Mouse (Mus musculus): ENCODE results near the gene Rpe. TPM values are rescaled to one million over a fixed set of nuclear protein-coding genes. Genes with fewer than 3 reads are reported as not detected.

Rpe gene
- polyA plus RNA-seq (2014; fragmentation: Nextera tagmentation; extraction: Ambion mirVana) = 27.5 and 30.1 TPM in 2 replicates

DNA sequence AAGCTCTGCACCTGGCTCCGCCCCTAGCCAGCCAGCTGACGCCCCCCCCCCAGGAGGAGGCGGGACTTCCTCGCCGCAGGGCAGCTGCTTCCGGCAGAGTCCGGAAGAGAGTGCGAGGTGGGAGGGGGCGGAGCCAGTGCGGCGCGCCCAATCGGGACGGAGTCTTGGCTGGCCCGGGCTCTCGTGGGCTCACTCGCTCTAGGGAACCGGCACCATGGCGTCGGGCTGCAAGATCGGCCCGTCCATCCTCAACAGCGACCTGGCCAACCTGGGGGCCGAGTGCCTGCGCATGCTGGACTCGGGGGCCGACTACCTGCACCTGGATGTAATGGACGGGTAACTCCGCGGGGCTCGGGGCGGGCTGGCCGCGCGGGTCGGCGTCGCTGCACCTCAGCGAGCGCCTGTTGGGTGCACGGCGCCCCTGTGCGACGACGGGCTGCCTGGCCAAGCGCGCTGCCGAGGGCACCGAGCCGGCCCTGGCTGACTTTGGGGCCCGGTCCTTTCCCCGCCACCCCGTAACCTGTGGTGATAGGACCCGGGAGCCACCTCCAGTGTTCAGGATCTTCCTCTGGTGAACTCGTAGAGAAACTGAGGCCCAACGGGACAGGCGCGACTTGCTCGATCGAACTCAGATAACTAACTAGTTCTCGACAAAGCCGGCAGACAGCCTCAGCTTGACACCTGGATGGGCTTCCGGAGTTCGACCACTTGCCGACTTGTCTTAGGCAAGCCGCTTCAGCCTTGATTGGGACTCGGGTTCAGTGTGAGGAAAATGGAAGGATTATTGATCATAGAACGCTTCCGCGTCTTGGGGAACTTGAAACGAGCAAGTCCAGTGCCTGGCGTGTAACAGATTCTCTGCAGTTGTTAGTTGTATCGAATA is at the start of gene Rpe:
Gene Rpe, plus strand, starts transcription at position 139 of the 883 bp plus-strand sequence.
- H3K9me3 ChIP-seq (ENCODE audit: control insufficient read depth, low read length) = no peaks in the 10 kb centered on the region
- peak within 1 kb of the TSS; percentile 89 for H3K9ac ChIP-seq (ENCODE audit: low read length)
- peaks cover 6 to 13% of the 10 kb centered on the region in 2 experiments for H3K4me1 ChIP-seq (ENCODE audit: control insufficient read depth in 2 of 2, insufficient read depth in 2 of 2, low read length in 2 of 2)
- WGBS = under 1% methylated on average over 73 of the region's 73 CpGs
- ATAC-seq (ENCODE audit: insufficient number of reproducible peaks, insufficient read depth, low FRiP score, low read depth) = peak; percentile 99
- H3K27ac ChIP-seq (replicated peaks in 1 of 2; ENCODE audit: control insufficient read depth in 1 of 2, insufficient read depth in 1 of 2, low read depth in 2 of 2, low read length in 2 of 2) = peak within 1 kb of the TSS; percentile 43 to 77
- H3K36me3 ChIP-seq (ENCODE audit: control insufficient read depth, insufficient read depth, low read length) = no peaks in the 10 kb centered on the region
- no peaks in the 10 kb centered on the region for H3K27me3 ChIP-seq (ENCODE audit: control insufficient read depth, insufficient read depth, low read length)
- peak within 1 kb of the TSS; percentile 75 to 89 for H3K4me3 ChIP-seq (ENCODE audit: control insufficient read depth in 1 of 2, insufficient read depth in 1 of 2, low read depth in 1 of 2, low read length in 2 of 2)
- H3K4me2 ChIP-seq (ENCODE audit: low read length) = peak within 1 kb of the TSS; percentile 68

DNA sequence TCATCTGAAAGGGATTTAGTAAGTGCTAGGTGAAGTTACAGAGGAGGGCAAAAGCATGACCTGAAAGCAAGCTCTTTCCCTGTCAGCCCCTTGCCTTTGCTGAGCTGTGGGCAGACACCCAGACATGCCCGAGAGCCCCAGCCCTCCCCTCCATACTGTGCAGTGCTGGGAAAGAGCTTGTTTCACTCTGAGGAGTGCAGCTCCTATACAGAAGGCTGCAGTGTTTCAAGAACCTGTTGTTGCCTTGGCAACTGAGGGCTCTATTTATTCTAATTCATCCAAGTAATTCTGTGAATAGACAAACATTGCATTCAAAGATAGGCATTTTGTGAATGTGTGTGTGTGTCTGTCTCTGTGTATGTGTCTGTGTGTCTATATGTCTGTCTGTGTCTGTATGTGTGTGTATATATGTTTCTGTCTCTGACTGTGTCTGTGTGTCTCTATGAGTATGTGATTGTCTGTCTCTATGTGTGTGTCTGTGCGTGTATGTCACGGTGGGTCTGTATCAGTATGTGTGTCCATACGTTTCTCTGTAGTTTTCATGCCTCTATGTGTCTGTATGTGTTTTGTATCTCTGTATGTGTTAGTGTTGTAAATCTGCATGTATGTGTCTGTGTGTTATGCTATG is 45.4 kb upstream of the Rpe start:
- no peak for ATAC-seq (ENCODE audit: insufficient number of reproducible peaks, insufficient read depth, low FRiP score, low read depth)
- Histone ChIP-seq H3K4me2 (ENCODE audit: low read length) (no peak overlapping the region), H3K27ac (replicated peaks in 1 of 2; ENCODE audit: control insufficient read depth in 1 of 2, insufficient read depth in 1 of 2, low read depth in 2 of 2, low read length in 2 of 2) (no peak overlapping the region), H3K4me3 (ENCODE audit: control insufficient read depth in 1 of 2, insufficient read depth in 1 of 2, low read depth in 1 of 2, low read length in 2 of 2) (no peak overlapping the region), H3K9ac (ENCODE audit: low read length) (no peak overlapping the region), H3K36me3 (ENCODE audit: control insufficient read depth, insufficient read depth, low read length) (no peaks in the 10 kb centered on the region), H3K27me3 (ENCODE audit: control insufficient read depth, insufficient read depth, low read length) (no peaks in the 10 kb centered on the region; the same call in 1 of the 2 replicates), H3K4me1 (ENCODE audit: control insufficient read depth in 2 of 2, insufficient read depth in 2 of 2, low read length in 2 of 2) (no peaks in the 10 kb centered on the region), H3K9me3 (ENCODE audit: control insufficient read depth, low read length) (no peaks in the 10 kb centered on the region)
- WGBS = 52% methylated on average over 4 of the region's 4 CpGs

DNA sequence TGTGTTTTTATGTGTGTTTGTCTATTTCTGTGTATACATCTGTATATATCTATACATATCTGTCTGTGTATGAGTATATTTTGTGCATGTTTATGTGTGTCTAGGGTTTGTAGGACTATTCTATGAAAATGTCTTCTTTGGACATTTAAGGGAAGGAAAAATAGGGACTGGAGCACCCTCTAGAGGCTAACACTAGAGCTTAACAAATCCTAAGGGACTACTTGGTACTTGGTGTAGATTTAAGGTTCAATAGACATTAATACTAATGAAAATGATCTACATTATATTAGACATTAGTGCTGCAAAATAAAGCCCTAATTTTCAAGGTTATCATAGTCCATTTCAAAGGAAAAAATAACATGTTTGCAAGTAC is 44.9 kb upstream of the Rpe start:
- H3K9me3 ChIP-seq (ENCODE audit: control insufficient read depth, low read length) = no peaks in the 10 kb centered on the region
- H3K27ac ChIP-seq (replicated peaks in 1 of 2; ENCODE audit: control insufficient read depth in 1 of 2, insufficient read depth in 1 of 2, low read depth in 2 of 2, low read length in 2 of 2) = no peak overlapping the region
- no peak for ATAC-seq (ENCODE audit: insufficient number of reproducible peaks, insufficient read depth, low FRiP score, low read depth)
- no peak overlapping the region for H3K9ac ChIP-seq (ENCODE audit: low read length)
- no peak overlapping the region for H3K4me3 ChIP-seq (ENCODE audit: control insufficient read depth in 1 of 2, insufficient read depth in 1 of 2, low read depth in 1 of 2, low read length in 2 of 2)
- no peaks in the 10 kb centered on the region; the same call in 1 of the 2 replicates for H3K27me3 ChIP-seq (ENCODE audit: control insufficient read depth, insufficient read depth, low read length)
- H3K4me2 ChIP-seq (ENCODE audit: low read length) = no peak overlapping the region
- no peaks in the 10 kb centered on the region for H3K4me1 ChIP-seq (ENCODE audit: control insufficient read depth in 2 of 2, insufficient read depth in 2 of 2, low read length in 2 of 2)
- no peaks in the 10 kb centered on the region for H3K36me3 ChIP-seq (ENCODE audit: control insufficient read depth, insufficient read depth, low read length)

DNA sequence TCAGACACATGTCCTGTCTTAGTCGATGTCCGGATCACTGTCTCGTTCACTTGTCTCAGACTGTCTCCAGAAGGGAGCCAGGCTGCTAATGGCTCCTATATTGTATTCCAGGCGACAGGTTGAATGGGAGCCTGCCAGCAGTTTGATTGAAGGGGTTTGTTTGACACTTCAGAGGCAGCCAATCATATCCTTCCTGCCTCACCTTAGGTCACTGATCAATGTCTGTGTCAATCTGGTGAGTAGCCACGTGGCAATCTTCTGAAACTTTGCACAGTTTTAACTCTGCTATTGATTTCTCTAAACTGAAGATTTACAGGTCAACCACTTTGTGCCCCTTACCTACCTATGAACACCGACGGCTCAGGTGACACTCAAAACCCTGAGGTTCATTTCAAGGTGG is 29.2 kb upstream of the Rpe start:
- H3K27me3 ChIP-seq (ENCODE audit: control insufficient read depth, insufficient read depth, low read length) = no peaks in the 10 kb centered on the region
- H3K4me2 ChIP-seq (ENCODE audit: low read length) = no peak overlapping the region
- WGBS = 67% methylated on average over 7 of the region's 7 CpGs
- no peaks in the 10 kb centered on the region for H3K4me1 ChIP-seq (ENCODE audit: control insufficient read depth in 2 of 2, insufficient read depth in 2 of 2, low read length in 2 of 2)
- H3K27ac ChIP-seq (replicated peaks in 1 of 2; ENCODE audit: control insufficient read depth in 1 of 2, insufficient read depth in 1 of 2, low read depth in 2 of 2, low read length in 2 of 2) = no peak overlapping the region
- no peaks in the 10 kb centered on the region for H3K36me3 ChIP-seq (ENCODE audit: control insufficient read depth, insufficient read depth, low read length)
- H3K4me3 ChIP-seq (ENCODE audit: control insufficient read depth in 1 of 2, insufficient read depth in 1 of 2, low read depth in 1 of 2, low read length in 2 of 2) = no peak overlapping the region
- ATAC-seq (ENCODE audit: insufficient number of reproducible peaks, insufficient read depth, low FRiP score, low read depth) = no peak
- H3K9me3 ChIP-seq (ENCODE audit: control insufficient read depth, low read length) = no peaks in the 10 kb centered on the region
- H3K9ac ChIP-seq (ENCODE audit: low read length) = no peak overlapping the region

DNA sequence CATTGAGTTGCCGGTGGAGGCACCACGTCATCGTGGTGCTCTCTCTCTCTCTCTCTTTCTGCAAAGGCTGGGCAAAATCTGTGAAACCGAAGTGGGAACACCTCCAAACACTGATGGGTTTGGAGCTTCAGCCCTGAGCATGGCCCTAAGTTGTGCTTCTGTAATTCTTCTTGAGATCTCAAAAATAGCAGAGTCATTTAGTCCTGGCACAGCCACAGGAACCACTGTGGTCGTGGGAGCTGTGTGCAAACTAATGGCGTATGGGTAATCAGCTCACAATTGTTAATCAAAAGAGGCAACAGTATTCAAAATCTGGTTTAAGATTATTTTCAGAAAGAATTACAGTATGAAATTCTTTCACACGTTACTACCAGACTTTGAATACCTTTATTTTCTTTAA is 27.8 kb upstream of the Rpe start:
- H3K36me3 ChIP-seq (ENCODE audit: control insufficient read depth, insufficient read depth, low read length) = no peaks in the 10 kb centered on the region
- no peaks in the 10 kb centered on the region for H3K9me3 ChIP-seq (ENCODE audit: control insufficient read depth, low read length)
- no peak for ATAC-seq (ENCODE audit: insufficient number of reproducible peaks, insufficient read depth, low FRiP score, low read depth)
- H3K27me3 ChIP-seq (ENCODE audit: control insufficient read depth, insufficient read depth, low read length) = no peaks in the 10 kb centered on the region
- H3K27ac ChIP-seq (replicated peaks in 1 of 2; ENCODE audit: control insufficient read depth in 1 of 2, insufficient read depth in 1 of 2, low read depth in 2 of 2, low read length in 2 of 2) = no peak overlapping the region
- no peak overlapping the region for H3K4me3 ChIP-seq (ENCODE audit: control insufficient read depth in 1 of 2, insufficient read depth in 1 of 2, low read depth in 1 of 2, low read length in 2 of 2)
- no peaks in the 10 kb centered on the region for H3K4me1 ChIP-seq (ENCODE audit: control insufficient read depth in 2 of 2, insufficient read depth in 2 of 2, low read length in 2 of 2)
- 74% methylated on average over 7 of the region's 7 CpGs for WGBS
- no peak overlapping the region for H3K4me2 ChIP-seq (ENCODE audit: low read length)
- H3K9ac ChIP-seq (ENCODE audit: low read length) = no peak overlapping the region

DNA sequence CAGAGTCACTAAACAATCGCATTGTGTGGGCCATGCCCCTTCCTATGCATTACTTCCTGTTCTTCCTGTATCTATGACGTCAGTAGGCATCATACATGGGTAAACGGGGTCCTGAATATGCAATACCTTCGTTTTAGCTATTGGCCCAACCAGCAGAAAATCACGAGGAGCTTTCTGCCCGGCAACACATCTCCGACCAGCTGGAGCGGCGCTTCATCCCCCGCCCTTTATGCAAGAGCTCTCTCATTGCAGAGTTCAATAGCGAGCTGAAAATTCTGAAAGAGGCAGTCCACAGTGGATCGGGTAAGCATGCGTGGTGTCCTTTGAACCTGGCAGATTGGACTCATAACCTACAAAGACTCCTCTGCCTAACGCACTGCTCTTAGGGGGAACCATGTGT is 22.7 kb upstream of the Rpe start:
- Histone ChIP-seq H3K27me3 (ENCODE audit: control insufficient read depth, insufficient read depth, low read length) (no peaks in the 10 kb centered on the region), H3K4me1 (ENCODE audit: control insufficient read depth in 2 of 2, insufficient read depth in 2 of 2, low read length in 2 of 2) (no peaks in the 10 kb centered on the region), H3K9ac (ENCODE audit: low read length) (no peak overlapping the region), H3K36me3 (ENCODE audit: control insufficient read depth, insufficient read depth, low read length) (no peaks in the 10 kb centered on the region), H3K4me2 (ENCODE audit: low read length) (no peak overlapping the region), H3K27ac (replicated peaks in 1 of 2; ENCODE audit: control insufficient read depth in 1 of 2, insufficient read depth in 1 of 2, low read depth in 2 of 2, low read length in 2 of 2) (no peak overlapping the region), H3K4me3 (ENCODE audit: control insufficient read depth in 1 of 2, insufficient read depth in 1 of 2, low read depth in 1 of 2, low read length in 2 of 2) (no peak overlapping the region), H3K9me3 (ENCODE audit: control insufficient read depth, low read length) (no peaks in the 10 kb centered on the region)
- ATAC-seq (ENCODE audit: insufficient number of reproducible peaks, insufficient read depth, low FRiP score, low read depth) = no peak; the same call in 1 of the 2 replicates
- 78% methylated on average over 14 of the region's 14 CpGs for WGBS

DNA sequence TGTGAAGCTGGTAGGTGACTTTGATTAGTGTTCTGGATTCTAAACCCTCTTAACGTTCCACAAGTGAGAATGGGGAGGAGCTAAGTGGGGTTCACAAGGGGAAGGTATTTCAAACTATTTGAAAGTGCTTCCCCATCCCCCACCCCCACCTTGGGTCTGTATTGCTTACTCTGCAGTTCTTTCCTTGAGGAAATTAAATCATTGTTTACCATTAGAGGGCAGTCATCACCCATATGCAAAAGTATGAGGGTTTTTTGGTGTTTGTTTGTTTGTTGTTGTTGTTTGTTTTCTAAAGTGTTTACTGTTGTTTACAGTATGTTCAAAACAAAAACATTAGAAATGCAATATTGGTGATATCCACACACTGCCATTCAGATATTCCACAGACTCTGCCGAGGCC is 22.0 kb upstream of the Rpe start:
- Histone ChIP-seq H3K27me3 (ENCODE audit: control insufficient read depth, insufficient read depth, low read length) (no peaks in the 10 kb centered on the region), H3K4me2 (ENCODE audit: low read length) (no peak overlapping the region), H3K36me3 (ENCODE audit: control insufficient read depth, insufficient read depth, low read length) (no peaks in the 10 kb centered on the region), H3K27ac (replicated peaks in 1 of 2; ENCODE audit: control insufficient read depth in 1 of 2, insufficient read depth in 1 of 2, low read depth in 2 of 2, low read length in 2 of 2) (no peak overlapping the region), H3K4me3 (ENCODE audit: control insufficient read depth in 1 of 2, insufficient read depth in 1 of 2, low read depth in 1 of 2, low read length in 2 of 2) (no peak overlapping the region), H3K4me1 (ENCODE audit: control insufficient read depth in 2 of 2, insufficient read depth in 2 of 2, low read length in 2 of 2) (no peaks in the 10 kb centered on the region), H3K9me3 (ENCODE audit: control insufficient read depth, low read length) (no peaks in the 10 kb centered on the region), H3K9ac (ENCODE audit: low read length) (no peak overlapping the region)
- 33% methylated on average over 2 of the region's 2 CpGs for whole genome bisulfite sequencing
- ATAC-seq (ENCODE audit: insufficient number of reproducible peaks, insufficient read depth, low FRiP score, low read depth) = no peak

All from heart, embryonic 14.5 days (tissue).